ENCODE assay signal across 8 mouse cellular contexts in the genomic region with DNA sequence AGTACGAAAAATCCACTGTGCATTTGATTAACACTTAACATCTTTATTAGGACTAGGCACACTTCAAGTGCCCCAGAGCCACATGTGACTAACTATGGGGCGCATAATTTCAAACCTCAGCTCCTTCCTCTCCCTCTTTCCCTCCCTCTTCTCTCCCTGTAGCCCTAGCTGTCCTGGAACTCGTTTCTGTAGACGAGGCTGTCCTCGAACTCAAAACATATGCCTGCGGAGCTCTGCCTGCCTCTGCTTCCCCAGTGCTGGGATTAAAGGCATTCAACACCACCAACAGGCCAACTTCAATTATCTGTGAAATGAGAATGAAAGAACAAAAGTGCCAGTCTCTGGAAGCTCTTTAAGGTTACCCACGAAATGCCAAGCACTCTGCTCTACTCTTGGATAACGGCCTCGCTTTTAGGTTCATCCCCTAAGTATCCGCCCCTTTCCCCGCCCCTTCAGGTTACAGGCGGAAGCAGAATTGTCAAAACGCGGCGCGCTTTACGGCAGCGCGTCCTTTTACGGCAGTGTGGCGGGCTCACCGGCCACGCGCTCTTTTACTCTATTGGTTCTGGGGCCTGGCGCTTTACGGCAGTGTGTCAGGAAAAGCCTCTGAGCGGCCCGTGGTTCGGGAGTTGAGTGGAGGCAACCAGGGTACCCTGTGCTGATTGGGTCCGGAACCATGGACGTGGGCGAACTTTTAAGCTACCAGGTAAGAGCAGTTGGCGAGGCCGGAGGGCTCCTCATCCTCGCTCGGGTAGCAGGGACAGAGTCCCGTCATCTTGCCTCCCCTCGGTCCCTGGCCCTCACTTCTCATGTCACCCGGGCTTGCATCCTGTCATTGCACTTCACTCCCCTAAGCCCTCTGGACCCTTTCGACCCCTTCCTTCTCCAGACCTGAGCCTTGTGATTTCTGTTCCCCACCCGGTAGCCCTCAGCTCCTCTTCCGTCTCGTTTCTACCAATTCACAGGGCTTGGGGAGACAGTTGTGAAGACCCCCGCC. TPM values are rescaled to one million over a fixed set of nuclear protein-coding genes. Genes with fewer than 3 reads are reported as not detected.
DNase-seq lines count a peak whose midpoint lies in the region; ATAC-seq and TF ChIP-seq lines count a peak whose summit lies in the region.

A gene (plus strand): TSS at position 548 of the 997 bp plus-strand sequence.

- TF ChIP-seq POLR2A in testis, adult 2 months (IDR thresholded peaks at IDR 0.05; ENCODE audit: control insufficient read depth, low read depth, low read length), result peak; percentile 84

- TF ChIP-seq CTCF in E14TG2a.4 (conservative IDR thresholded peaks at IDR 0.05; ENCODE audit: low read length), result no peak
- no peak for TF ChIP-seq CTCF in heart, postnatal 0 days (IDR thresholded peaks at IDR 0.05; ENCODE audit: low read depth)
- TF ChIP-seq CTCF in testis, adult 2 months (IDR thresholded peaks at IDR 0.05; ENCODE audit: control insufficient read depth, insufficient read depth, insufficient replicate concordance, low read depth, low read length), result no peak

- peak within 1 kb of the TSS; percentile 77 for H3K9ac ChIP-seq in forebrain, embryonic 12.5 days
- peak within 1 kb of the TSS; percentile 65 for H3K9ac ChIP-seq in heart, postnatal 0 days (replicated peaks; ENCODE audit: low read depth, low read length)
- H3K9ac ChIP-seq in liver, embryonic 16.5 days (ENCODE audit: low read depth, low read length), result peak within 1 kb of the TSS; percentile 78
- H3K9ac ChIP-seq in neural tube, embryonic 13.5 days, result peak within 1 kb of the TSS; percentile 84

- TF ChIP-seq EP300 in heart, postnatal 0 days (IDR thresholded peaks at IDR 0.05; ENCODE audit: low read depth), result no peak

- peaks cover under 1% of the 10 kb centered on the region; the same call in 1 of the 2 replicates for H3K9me3 ChIP-seq in E14TG2a.4 (ENCODE audit: low read length)
- H3K9me3 ChIP-seq in forebrain, embryonic 12.5 days, result no peaks in the 10 kb centered on the region
- no peaks in the 10 kb centered on the region for H3K9me3 ChIP-seq in heart, postnatal 0 days (replicated peaks; ENCODE audit: control insufficient read depth, low read length)
- H3K9me3 ChIP-seq in liver, embryonic 16.5 days (replicated peaks; ENCODE audit: control insufficient read depth, low read length), result no peaks in the 10 kb centered on the region
- no peaks in the 10 kb centered on the region for H3K9me3 ChIP-seq in neural tube, embryonic 13.5 days

- peaks cover 11% of the 10 kb centered on the region for H3K36me3 ChIP-seq in E14TG2a.4 (ENCODE audit: insufficient read depth, low read length)
- H3K36me3 ChIP-seq in forebrain, embryonic 12.5 days (replicated peaks), result no peaks in the 10 kb centered on the region; the same call in 1 of the 2 replicates
- no peaks in the 10 kb centered on the region for H3K36me3 ChIP-seq in heart, postnatal 0 days (replicated peaks; ENCODE audit: control insufficient read depth, insufficient read depth, low read length)
- H3K36me3 ChIP-seq in liver, embryonic 16.5 days (ENCODE audit: control insufficient read depth, insufficient read depth), result no peaks in the 10 kb centered on the region
- H3K36me3 ChIP-seq in neural tube, embryonic 13.5 days, result no peaks in the 10 kb centered on the region
- no peaks in the 10 kb centered on the region for H3K36me3 ChIP-seq in testis, adult 2 months (ENCODE audit: control insufficient read depth, insufficient read depth, low read length)

- ATAC-seq in forebrain, embryonic 12.5 days (ENCODE audit: low FRiP score), result peak; percentile 94
- peak; percentile 88 for ATAC-seq in heart, postnatal 0 days (ENCODE audit: insufficient read depth, low read depth)
- peak; percentile 94 for ATAC-seq in liver, embryonic 16.5 days (ENCODE audit: low read depth)
- ATAC-seq in neural tube, embryonic 13.5 days (ENCODE audit: low read depth), result peak; percentile 94

- no peaks in the 10 kb centered on the region for H3K27me3 ChIP-seq in E14TG2a.4 (ENCODE audit: insufficient read depth, low read length)
- peaks cover 11% of the 10 kb centered on the region for H3K27me3 ChIP-seq in forebrain, embryonic 12.5 days
- no peaks in the 10 kb centered on the region for H3K27me3 ChIP-seq in heart, postnatal 0 days (ENCODE audit: control insufficient read depth, insufficient read depth, low read length)
- no peaks in the 10 kb centered on the region for H3K27me3 ChIP-seq in liver, embryonic 16.5 days (ENCODE audit: control insufficient read depth, insufficient read depth, low read depth, low read length)
- no peaks in the 10 kb centered on the region for H3K27me3 ChIP-seq in neural tube, embryonic 13.5 days
- H3K27me3 ChIP-seq in testis, adult 2 months (ENCODE audit: control insufficient read depth, insufficient read depth, low read length), result no peaks in the 10 kb centered on the region

- H3K4me1 ChIP-seq in E14TG2a.4 (replicated peaks; ENCODE audit: low read depth, low read length), result peaks cover 25% of the 10 kb centered on the region
- peaks cover 16% of the 10 kb centered on the region for H3K4me1 ChIP-seq in forebrain, embryonic 12.5 days
- peaks cover 7% of the 10 kb centered on the region for H3K4me1 ChIP-seq in heart, postnatal 0 days (ENCODE audit: control insufficient read depth, insufficient read depth)
- H3K4me1 ChIP-seq in liver, embryonic 16.5 days (ENCODE audit: control insufficient read depth, low read depth, low read length), result peaks cover 7% of the 10 kb centered on the region
- peaks cover 19% of the 10 kb centered on the region for H3K4me1 ChIP-seq in neural tube, embryonic 13.5 days (replicated peaks)
- peaks cover 4% of the 10 kb centered on the region for H3K4me1 ChIP-seq in testis, adult 2 months (ENCODE audit: control insufficient read depth, insufficient read depth, low read length)

- DNase-seq in c-Kit-positive CD71-positive TER-119-positive erythroid progenitor cells, embryonic 14.5 days (ENCODE audit: low spot score), result peak; percentile 99
- DNase-seq in heart, postnatal 0 days (ENCODE audit: low spot score), result peak; percentile 94
- DNase-seq in kidney, postnatal 4 days, result peak; percentile 99 to 100

- no peak within 1 kb of the TSS for H3K27ac ChIP-seq in forebrain, embryonic 12.5 days
- no peak within 1 kb of the TSS for H3K27ac ChIP-seq in heart, postnatal 0 days (ENCODE audit: low read depth)
- no peak within 1 kb of the TSS for H3K27ac ChIP-seq in liver, embryonic 16.5 days (ENCODE audit: low read length)
- no peak within 1 kb of the TSS for H3K27ac ChIP-seq in neural tube, embryonic 13.5 days (replicated peaks)
- H3K27ac ChIP-seq in testis, adult 2 months (ENCODE audit: control insufficient read depth, insufficient read depth, low read depth, low read length), result peak within 1 kb of the TSS; percentile 82

- H3K4me2 ChIP-seq in forebrain, embryonic 12.5 days, result peak within 1 kb of the TSS; percentile 88
- H3K4me2 ChIP-seq in heart, postnatal 0 days (ENCODE audit: low read depth, low read length), result peak within 1 kb of the TSS; percentile 87
- H3K4me2 ChIP-seq in liver, embryonic 16.5 days (ENCODE audit: low read depth, low read length), result peak within 1 kb of the TSS; percentile 84
- peak within 1 kb of the TSS; percentile 88 for H3K4me2 ChIP-seq in neural tube, embryonic 13.5 days

- 12% methylated on average over 44 of the region's 44 CpGs for WGBS in forebrain, embryonic 12.5 days
- 10% methylated on average over 44 of the region's 44 CpGs for WGBS in heart, postnatal 0 days
- 10% methylated on average over 44 of the region's 44 CpGs for WGBS in liver, embryonic 16.5 days (ENCODE audit: insufficient replicate concordance)
- 12% methylated on average over 44 of the region's 44 CpGs for WGBS in neural tube, embryonic 13.5 days

- peak within 1 kb of the TSS; percentile 95 for H3K4me3 ChIP-seq in E14TG2a.4 (replicated peaks; ENCODE audit: low read length)
- peak within 1 kb of the TSS; percentile 72 for H3K4me3 ChIP-seq in forebrain, embryonic 12.5 days (replicated peaks)
- peak within 1 kb of the TSS; percentile 59 for H3K4me3 ChIP-seq in heart, postnatal 0 days (ENCODE audit: low read depth, low read length)
- H3K4me3 ChIP-seq in liver, embryonic 16.5 days (ENCODE audit: low read depth, low read length), result peak within 1 kb of the TSS; percentile 88
- H3K4me3 ChIP-seq in neural tube, embryonic 13.5 days, result peak within 1 kb of the TSS; percentile 75
- H3K4me3 ChIP-seq in testis, adult 2 months (ENCODE audit: control insufficient read depth, low read depth, low read length), result peak within 1 kb of the TSS; percentile 99

RNA-seq across cellular contexts. Expression of the gene that starts here (rescaled TPM):
- polyA plus RNA-seq in forebrain, embryonic 12.5 days (2016; fragmentation: Nextera tagmentation; extraction: Ambion mirVana), result 100 and 101 TPM in 2 replicates
- total RNA-seq in heart, postnatal 0 days (2014; rRNA removed; ENCODE audit: low replicate concordance), result 12.9 and 28.4 TPM in 2 replicates
- 21.0 and 22.0 TPM in 2 replicates for polyA plus RNA-seq in heart, postnatal 0 days (2015; fragmentation: Nextera tagmentation; extraction: Ambion mirVana)
- polyA plus RNA-seq in liver, embryonic 16.5 days (2015; fragmentation: Nextera tagmentation; extraction: Ambion mirVana), result 19.4 and 19.8 TPM in 2 replicates
- 69.7 and 72.2 TPM in 2 replicates for polyA plus RNA-seq in neural tube, embryonic 13.5 days (2015; fragmentation: Nextera tagmentation; extraction: Ambion mirVana)
- 93.7 and 95.0 TPM in 2 replicates for polyA plus RNA-seq in testis, adult 2 months (2012; rRNA removed)
